Mouse (Mus musculus) hindbrain, embryonic 12.5 days (tissue): ENCODE results near the gene Kat2a. TPM values are rescaled to one million over a fixed set of nuclear protein-coding genes. Genes with fewer than 3 reads are reported as not detected.

Source experiments
- ATAC-seq: fragments of 200-750 bp; cut with Nextera tagmentation; 2 replicates; pipeline ENCODE4 v1.8.0; 2017; ENCODE audit warnings: moderate TSS enrichment; ENCODE audit not compliant: low FRiP score
- H3K27ac ChIP-seq: fragments of 300-500 bp; sonication (generic); 2 replicates; pipeline ENCODE4 v1.5.1; 2016; ENCODE audit warnings: mild to moderate bottlenecking
- H3K27me3 ChIP-seq: fragments of 300-500 bp; sonication (generic); 2 replicates; pipeline ENCODE4 v1.6.1; 2016; ENCODE audit warnings: mild to moderate bottlenecking
- H3K36me3 ChIP-seq: fragments of 300-500 bp; sonication (generic); 2 replicates; pipeline ENCODE4 v1.6.1; 2016; ENCODE audit warnings: mild to moderate bottlenecking
- H3K4me1 ChIP-seq: fragments of 300-500 bp; sonication (generic); 2 replicates; pipeline ENCODE4 v1.6.1; 2016
- H3K4me2 ChIP-seq: fragments of 300-500 bp; sonication (generic); replicated peaks from 2 replicates; pipeline ENCODE4 v1.6.1; 2016; ENCODE audit warnings: mild to moderate bottlenecking
- H3K4me3 ChIP-seq: fragments of 300-500 bp; sonication (generic); 2 replicates; pipeline ENCODE4 v1.5.1; 2016; ENCODE audit warnings: mild to moderate bottlenecking
- H3K9ac ChIP-seq: fragments of 300-500 bp; sonication (generic); 2 replicates; pipeline ENCODE4 v1.6.1; 2016; ENCODE audit warnings: mild to moderate bottlenecking, moderate library complexity
- H3K9me3 ChIP-seq: fragments of 300-500 bp; sonication (generic); replicated peaks from 2 replicates; pipeline ENCODE4 v1.6.1; 2016; ENCODE audit warnings: mild to moderate bottlenecking
- WGBS: fragments of 180-500 bp; shearing (Covaris S2); methylation state at CpG from one replicate; pipeline ENCODE4 v1.1.7; 2016; 5-methylcytosine and 5-hydroxymethylcytosine counted together
- polyA plus RNA-seq: library from polyadenylated mRNA; unstranded; fragments of >200 nt; fragmentation: Nextera tagmentation; extraction: Ambion mirVana; gene quantifications from 2 replicates; pipeline ENCODE4 v1.2.1, GENCODE M21; 2016

Kat2a gene
- polyA plus RNA-seq, 1 experiment from 2014 or later, result 61.8 TPM

- Histone ChIP-seq H3K4me2 (no peak overlapping the region), H3K27me3 (peaks cover 5% of the 10 kb centered on the region; the same call in 1 of the 2 replicates), H3K9ac (no peak overlapping the region), H3K4me1 (peaks cover 24% of the 10 kb centered on the region), H3K27ac (no peak overlapping the region), H3K36me3 (peaks cover 44% of the 10 kb centered on the region), H3K4me3 (no peak overlapping the region), H3K9me3 (no peaks in the 10 kb centered on the region)
- 96% methylated on average over 7 of the region's 7 CpGs for WGBS
- no peak for ATAC-seq
These were observed 6.2 kb upstream of the Kat2a start for GRCm38 (mm10) chr11:100718462-100718861.

GRCm38 (mm10) chr11:100716649-100717048 lies 4.4 kb upstream of the Kat2a start:
- peaks cover 44% of the 10 kb centered on the region for H3K36me3 ChIP-seq
- H3K9me3 ChIP-seq, result no peaks in the 10 kb centered on the region

GRCm38 (mm10) chr11:100714948-100715347 lies 2.7 kb upstream of the Kat2a start:
- peaks cover 30% of the 10 kb centered on the region for H3K4me1 ChIP-seq
- no peak overlapping the region for H3K9ac ChIP-seq
- peaks cover 51% of the 10 kb centered on the region for H3K36me3 ChIP-seq
- no peak overlapping the region for H3K27ac ChIP-seq
- H3K4me3 ChIP-seq, result no peak overlapping the region
- WGBS, result 86% methylated on average over 6 of the region's 6 CpGs
- H3K27me3 ChIP-seq, result peaks cover 5% of the 10 kb centered on the region; the same call in 1 of the 2 replicates
- no peaks in the 10 kb centered on the region for H3K9me3 ChIP-seq
- ATAC-seq, result no peak
- H3K4me2 ChIP-seq, result no peak overlapping the region

More at GRCm38 (mm10) chr11:100716649-100717048, 4.4 kb upstream of the Kat2a start:
- ATAC-seq, result no peak
- peaks cover 5% of the 10 kb centered on the region; the same call in 1 of the 2 replicates for H3K27me3 ChIP-seq
- H3K27ac ChIP-seq, result no peak overlapping the region
- H3K9ac ChIP-seq, result no peak overlapping the region
- H3K4me2 ChIP-seq, result no peak overlapping the region
- H3K4me3 ChIP-seq, result no peak overlapping the region
- 80% methylated on average over 3 of the region's 3 CpGs for WGBS
- H3K4me1 ChIP-seq, result peaks cover 26% of the 10 kb centered on the region

GRCm38 (mm10) chr11:100714534-100714915 lies 2.3 kb upstream of the Kat2a start:
- Histone ChIP-seq H3K36me3 (peaks cover 52% of the 10 kb centered on the region), H3K27ac (peak overlapping the region; percentile 44; the same call in 1 of the 2 replicates), H3K9me3 (no peaks in the 10 kb centered on the region), H3K4me3 (no peak overlapping the region), H3K27me3 (peaks cover 5% of the 10 kb centered on the region; the same call in 1 of the 2 replicates), H3K4me2 (peak overlapping the region; percentile 45; the same call in 1 of the 2 replicates), H3K9ac (no peak overlapping the region), H3K4me1 (peaks cover 30% of the 10 kb centered on the region)
- WGBS, result 50% methylated on average over 6 of the region's 6 CpGs
- no peak for ATAC-seq

GRCm38 (mm10) chr11:100713735-100714533 lies 1.7 kb upstream of the Kat2a start, which contains the start of gene Hspb9:
Hspb9 (plus strand) TSS chr11:100713850.
- Histone ChIP-seq H3K4me1 (peaks cover 30% of the 10 kb centered on the region), H3K9ac (peak within 1 kb of the TSS; percentile 47), H3K4me3 (peak within 1 kb of the TSS; percentile 12), H3K27ac (peak within 1 kb of the TSS; percentile 44; the same call in 1 of the 2 replicates), H3K4me2 (peak within 1 kb of the TSS; percentile 70), H3K27me3 (peaks cover 5% of the 10 kb centered on the region; the same call in 1 of the 2 replicates), H3K9me3 (no peaks in the 10 kb centered on the region), H3K36me3 (peaks cover 53% of the 10 kb centered on the region)
- 6% methylated on average over 38 of the region's 38 CpGs for WGBS
- ATAC-seq, result no peak

GRCm38 (mm10) chr11:100713174-100713573 lies 909 bp upstream of the Kat2a start:
- WGBS, result 58% methylated on average over 4 of the region's 4 CpGs
- Histone ChIP-seq H3K4me1 (peaks cover 30% of the 10 kb centered on the region), H3K9me3 (no peaks in the 10 kb centered on the region), H3K27me3 (peaks cover 5% of the 10 kb centered on the region; the same call in 1 of the 2 replicates), H3K4me3 (peak overlapping the region; percentile 12; the same call in 1 of the 2 replicates), H3K27ac (no peak overlapping the region), H3K36me3 (peaks cover 53% of the 10 kb centered on the region), H3K9ac (peak overlapping the region; percentile 47; the same call in 1 of the 2 replicates), H3K4me2 (peak overlapping the region; percentile 45)
- no peak for ATAC-seq

GRCm38 (mm10) chr11:100710977-100711376 lies 1.3 kb downstream of the Kat2a start:
- H3K4me2 ChIP-seq, result peak overlapping the region; percentile 70
- no peak overlapping the region for H3K4me3 ChIP-seq
- peaks cover 30% of the 10 kb centered on the region for H3K4me1 ChIP-seq
- H3K9ac ChIP-seq, result peak overlapping the region; percentile 80; the same call in 1 of the 2 replicates
- H3K9me3 ChIP-seq, result no peaks in the 10 kb centered on the region
- WGBS, result 89% methylated on average over 4 of the region's 4 CpGs
- H3K27ac ChIP-seq, result no peak overlapping the region
- peaks cover 5% of the 10 kb centered on the region; the same call in 1 of the 2 replicates for H3K27me3 ChIP-seq
- ATAC-seq, result no peak
- H3K36me3 ChIP-seq, result peaks cover 52% of the 10 kb centered on the region

- H3K27ac ChIP-seq, result no peak overlapping the region
- H3K4me2 ChIP-seq, result no peak overlapping the region
- peaks cover 52% of the 10 kb centered on the region for H3K36me3 ChIP-seq
These were observed 1.7 kb downstream of the Kat2a start for GRCm38 (mm10) chr11:100710528-100710927.

GRCm38 (mm10) chr11:100709201-100709810 lies 3.0 kb downstream of the Kat2a start:
- H3K36me3 ChIP-seq, result peaks cover 62% of the 10 kb centered on the region
- H3K4me2 ChIP-seq, result no peak overlapping the region
- H3K9me3 ChIP-seq, result no peaks in the 10 kb centered on the region
- WGBS, result 92% methylated on average over 9 of the region's 9 CpGs
- H3K27ac ChIP-seq, result no peak overlapping the region
- H3K4me3 ChIP-seq, result no peak overlapping the region
- no peak overlapping the region for H3K9ac ChIP-seq
- H3K4me1 ChIP-seq, result peaks cover 25% of the 10 kb centered on the region
- no peak for ATAC-seq
- H3K27me3 ChIP-seq, result peaks cover 5% of the 10 kb centered on the region; the same call in 1 of the 2 replicates

More at GRCm38 (mm10) chr11:100710528-100710927, 1.7 kb downstream of the Kat2a start:
- Histone ChIP-seq H3K4me3 (no peak overlapping the region), H3K9me3 (no peaks in the 10 kb centered on the region), H3K27me3 (peaks cover 5% of the 10 kb centered on the region; the same call in 1 of the 2 replicates), H3K4me1 (peaks cover 30% of the 10 kb centered on the region), H3K9ac (no peak overlapping the region)
- ATAC-seq, result no peak
- WGBS, result 95% methylated on average over 15 of the region's 15 CpGs

GRCm38 (mm10) chr11:100705095-100705747 lies 7.0 kb downstream of the Kat2a start:
- Histone ChIP-seq H3K27ac (no peak overlapping the region), H3K9me3 (no peaks in the 10 kb centered on the region), H3K9ac (no peak overlapping the region), H3K4me2 (no peak overlapping the region), H3K36me3 (peaks cover 59% of the 10 kb centered on the region), H3K4me1 (peaks cover 8% of the 10 kb centered on the region; the same call in 1 of the 2 replicates), H3K27me3 (peaks cover 6% of the 10 kb centered on the region; the same call in 1 of the 2 replicates), H3K4me3 (no peak overlapping the region)
- 92% methylated on average over 23 of the region's 23 CpGs for WGBS
- no peak for ATAC-seq

- 70% methylated on average over 7 of the region's 7 CpGs for WGBS
- no peak within 1 kb of the TSS for H3K4me3 ChIP-seq
- no peak within 1 kb of the TSS for H3K9ac ChIP-seq
- H3K36me3 ChIP-seq, result peaks cover 46% of the 10 kb centered on the region
- no peak within 1 kb of the TSS for H3K4me2 ChIP-seq
- no peak within 1 kb of the TSS for H3K27ac ChIP-seq
- peaks cover 6% of the 10 kb centered on the region; the same call in 1 of the 2 replicates for H3K27me3 ChIP-seq
- H3K4me1 ChIP-seq, result peaks cover 8% of the 10 kb centered on the region; the same call in 1 of the 2 replicates
- no peak for ATAC-seq
- no peaks in the 10 kb centered on the region for H3K9me3 ChIP-seq
These were observed 8.3 kb downstream of the Kat2a start, which contains the start of gene Dhx58 for GRCm38 (mm10) chr11:100703851-100704531. Dhx58 (minus strand) TSS chr11:100704271.
